Mouse (Mus musculus) adrenal gland, adult (tissue): Measurements from ENCODE around the gene Gla.
A peak's percentile ranks its signal among the peaks of the same experiment; 100 is the strongest.

Source experiments
- DNase-seq, 2 experiments: peaks; one replicate each; pipeline ENCODE4 v3.0.0; 2022 to 2023; ENCODE audit warnings: low spot score in 1 of 2; ENCODE audit not compliant: inconsistent age in 2 of 2

Gene Gla

GRCm38 (mm10) chrX:134588997-134589396, 11.9 kb downstream of the Gla start:
- no peak for DNase-seq

- no peak for DNase-seq
Observed at GRCm38 (mm10) chrX:134588261-134588660, 12.7 kb downstream of the Gla start.

- DNase-seq: peak in 1 of 2 experiments; percentile 31
Observed at GRCm38 (mm10) chrX:134586447-134586846, 14.5 kb downstream of the Gla start.

DNA sequence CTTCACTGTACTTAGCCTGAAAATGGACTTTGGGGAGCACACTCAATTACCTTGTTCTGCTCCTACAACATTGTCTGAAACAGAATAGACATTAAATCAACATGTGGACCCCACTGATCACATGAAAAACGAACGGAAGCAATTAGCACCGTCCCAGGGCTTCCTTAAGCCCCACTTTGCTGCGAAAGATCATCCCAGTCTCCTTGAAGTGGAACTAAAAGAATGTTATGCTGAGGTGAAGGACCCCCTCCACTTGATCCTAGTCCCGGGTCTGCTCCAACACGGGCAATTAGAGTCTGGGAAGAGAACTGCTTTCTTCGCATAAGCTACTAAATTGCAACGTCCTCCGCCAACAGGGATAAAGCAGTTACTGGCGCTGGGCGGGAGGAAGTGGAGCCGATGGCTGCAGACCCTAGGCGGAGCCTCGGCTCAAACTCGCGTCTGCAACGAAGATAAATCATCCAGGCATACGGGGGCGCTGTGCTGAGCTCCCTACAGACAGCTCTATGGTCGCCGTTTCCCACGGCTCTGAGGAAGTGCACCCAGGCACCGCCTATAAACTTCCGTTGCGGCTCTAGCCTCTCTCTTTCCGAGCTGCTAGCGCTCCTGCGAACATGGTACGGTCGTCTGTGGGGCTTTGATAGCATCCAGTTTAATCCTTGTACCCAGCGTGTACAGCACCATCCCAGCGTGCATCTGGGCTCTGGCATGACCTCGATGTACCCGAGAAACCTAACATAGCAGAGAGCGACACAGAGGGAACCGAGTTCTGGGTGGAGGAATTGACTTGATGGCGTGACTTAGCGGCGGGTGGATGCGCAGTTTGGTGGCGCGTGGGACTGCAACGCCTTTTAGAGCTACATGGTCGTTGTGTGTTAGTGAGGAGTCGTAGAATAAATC, 15.6 kb downstream of the Gla start, which contains the start of gene Rpl36a:
Gene Rpl36a (plus strand): TSS at position 552 of the 900 bp plus-strand sequence.
- DNase-seq: peak; percentile 90 to 96

- no peak for DNase-seq
Observed at GRCm38 (mm10) chrX:134582888-134583669, 17.8 kb downstream of the Gla start, which contains the start of gene Btk. Btk (minus strand) TSS chrX:134583570.

DNA sequence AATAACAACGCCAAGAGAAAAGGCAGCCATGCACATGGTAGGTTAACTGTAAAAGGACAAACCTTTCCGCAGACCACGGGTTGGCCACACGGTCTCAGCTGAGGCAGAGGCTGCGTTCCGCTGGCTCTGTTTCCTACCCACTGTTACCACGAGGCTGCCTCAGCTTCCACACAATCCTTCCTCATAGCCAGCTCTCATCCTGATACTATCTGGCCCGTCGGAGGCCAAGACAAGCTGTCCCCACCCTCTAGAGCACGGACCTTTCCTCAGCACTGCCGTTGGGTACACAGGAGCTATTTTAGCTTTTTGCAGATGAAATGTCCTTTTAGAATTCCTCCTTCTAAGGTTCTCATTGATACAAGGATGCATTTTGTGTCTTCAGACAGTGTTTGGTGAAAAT, 18.7 kb downstream of the Gla start:
- no peak for DNase-seq

DNA sequence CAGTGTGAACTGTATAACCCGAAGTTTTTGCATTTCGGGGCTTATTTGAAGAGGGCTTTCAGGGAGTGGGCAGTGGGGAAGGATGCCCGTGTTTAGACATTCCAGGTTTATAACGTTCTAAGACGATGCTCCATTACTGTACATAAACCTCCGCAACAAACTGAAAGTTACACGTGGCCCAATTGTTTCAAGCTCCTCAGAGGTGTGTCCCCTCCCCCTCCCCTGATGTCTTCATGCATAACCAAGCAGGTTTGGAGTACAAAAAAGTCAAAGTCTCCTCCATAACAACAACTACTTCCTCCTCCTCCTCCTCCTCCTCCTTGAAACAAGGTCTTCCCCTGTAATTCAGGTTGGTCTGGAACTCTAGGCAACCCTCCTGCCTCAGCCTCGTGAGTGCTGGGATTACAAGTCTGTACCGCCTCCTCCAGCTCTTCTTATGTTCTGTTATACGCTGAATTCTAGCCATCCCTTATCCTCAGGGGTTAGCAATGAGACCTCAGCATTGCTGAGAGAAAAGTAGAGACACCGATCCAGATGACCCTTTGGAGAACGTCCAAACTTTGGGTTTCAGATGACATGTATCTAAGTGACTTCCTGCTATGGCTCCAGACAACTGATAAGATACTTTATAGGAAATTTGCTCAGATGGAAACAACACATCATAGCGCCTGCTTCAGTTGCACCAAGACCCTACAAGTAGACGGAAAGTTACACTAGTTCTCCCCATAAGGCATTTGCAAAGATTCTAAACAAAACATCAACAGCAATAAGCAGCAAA, 20.2 kb downstream of the Gla start:
- no peak for DNase-seq

DNA sequence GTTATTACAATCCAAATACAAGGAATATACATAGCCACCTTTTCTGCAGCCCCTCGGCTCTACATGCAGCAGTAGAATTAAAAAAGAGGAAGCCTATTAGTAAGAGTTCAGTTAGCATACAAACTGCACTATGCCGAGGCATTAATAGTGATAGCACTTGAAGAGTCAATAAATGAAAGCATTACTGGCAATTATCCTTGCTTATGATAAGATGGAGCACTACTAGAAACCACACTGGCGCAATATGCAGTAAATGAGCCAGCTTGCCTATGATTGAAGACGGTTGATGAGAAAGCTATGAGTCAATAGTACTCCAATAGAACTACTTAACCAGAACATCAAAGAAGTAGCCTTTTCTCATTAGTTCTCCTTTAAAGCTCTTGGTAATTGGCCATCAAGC, 23.0 kb downstream of the Gla start:
- DNase-seq: no peak

DNA sequence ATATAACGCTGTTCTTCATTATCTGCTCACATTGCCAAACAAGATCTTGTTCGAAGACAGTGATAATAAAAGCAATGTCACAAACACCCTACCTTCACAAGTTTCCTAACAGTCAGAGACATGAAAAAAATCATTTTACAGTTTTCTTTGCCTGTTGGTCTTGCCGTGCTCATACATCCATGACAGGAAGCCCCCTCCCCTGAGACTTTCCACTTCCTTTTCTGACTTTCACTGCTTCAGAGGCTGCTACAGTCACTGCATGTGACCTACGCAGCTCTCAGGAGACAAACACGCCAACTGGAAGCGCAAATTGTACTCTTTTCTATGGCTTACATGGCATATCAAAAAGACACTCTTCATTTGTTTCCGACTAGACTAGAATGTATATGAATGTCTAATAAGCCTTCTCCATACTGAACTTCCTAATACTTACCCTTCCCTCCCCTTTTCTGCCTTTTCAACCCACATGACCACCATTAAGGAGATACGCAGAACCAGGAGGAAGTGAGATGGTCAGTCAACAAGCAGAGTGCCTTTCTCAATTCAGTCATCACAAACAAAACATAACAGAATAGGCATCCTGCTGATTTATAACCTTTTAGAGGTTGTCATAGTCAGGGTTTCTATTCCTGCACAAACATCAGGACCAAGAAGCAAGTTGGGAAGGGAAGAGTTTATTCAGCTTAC, 34.2 kb downstream of the Gla start:
- no peak for DNase-seq

DNA sequence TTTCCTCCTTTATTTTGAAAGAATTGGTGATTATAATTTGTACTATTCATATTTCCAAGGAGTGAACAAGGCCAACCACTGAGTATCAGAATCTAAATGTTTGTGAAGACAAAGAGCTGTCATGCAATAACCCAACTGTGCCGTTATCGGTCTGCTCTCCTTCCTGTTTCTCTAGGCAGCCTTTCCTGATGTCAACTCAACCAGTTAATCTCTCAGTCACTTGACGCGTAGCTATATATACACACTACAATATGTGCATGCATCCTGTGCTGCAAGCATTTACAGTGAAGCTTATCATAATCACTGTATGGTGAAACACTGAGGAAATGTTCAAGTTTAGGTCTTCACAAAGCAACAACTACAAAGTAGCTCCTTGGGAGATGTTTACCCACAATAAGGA, 36.6 kb downstream of the Gla start:
- DNase-seq: no peak

DNA sequence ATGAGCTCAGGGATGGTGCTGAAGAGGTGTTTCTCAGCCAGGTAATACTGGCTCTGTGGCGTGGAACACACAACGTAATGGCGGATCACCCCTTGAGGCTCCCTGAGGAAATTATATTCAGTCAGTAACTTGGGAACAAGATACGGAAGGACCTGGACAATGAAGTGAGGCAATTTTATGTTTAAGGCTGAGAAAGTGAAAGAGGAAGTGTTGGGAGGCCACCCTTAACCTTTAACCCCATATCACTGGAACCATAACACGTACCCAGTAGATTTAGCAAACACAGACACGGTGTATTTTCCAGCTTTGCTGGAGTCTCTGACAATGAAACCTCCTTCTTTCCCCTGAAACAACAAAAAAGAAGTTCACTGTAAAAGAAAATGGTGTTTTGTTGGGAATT, 46.5 kb downstream of the Gla start:
- no peak for DNase-seq

- DNase-seq: no peak
Observed at GRCm38 (mm10) chrX:134553326-134553725, 47.6 kb downstream of the Gla start.

- peak in 1 of 2 experiments; percentile 74 for DNase-seq
Observed at GRCm38 (mm10) chrX:134550903-134551302, 50.0 kb downstream of the Gla start.

DNA sequence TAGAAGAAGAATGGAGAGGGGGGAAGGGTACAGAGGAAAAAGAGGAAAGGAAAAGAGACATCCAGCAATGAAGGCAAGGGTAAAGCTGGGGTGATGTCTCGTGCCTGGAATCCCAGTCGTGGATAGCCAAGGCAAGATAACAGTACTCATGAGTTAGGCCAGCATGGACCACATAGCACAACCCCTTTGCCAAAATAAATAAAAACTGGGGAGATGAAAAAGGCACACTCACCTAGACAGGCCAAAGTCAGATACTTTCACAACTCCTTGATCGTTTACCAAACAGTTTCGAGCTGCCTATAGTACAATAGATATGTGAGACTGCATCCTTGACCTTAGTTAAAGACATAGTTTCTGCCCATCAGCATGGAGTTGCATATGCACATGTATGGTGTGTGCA, 53.6 kb downstream of the Gla start:
- no peak for DNase-seq

- DNase-seq: no peak
Observed at GRCm38 (mm10) chrX:134541955-134542308, 59.0 kb downstream of the Gla start.

DNA sequence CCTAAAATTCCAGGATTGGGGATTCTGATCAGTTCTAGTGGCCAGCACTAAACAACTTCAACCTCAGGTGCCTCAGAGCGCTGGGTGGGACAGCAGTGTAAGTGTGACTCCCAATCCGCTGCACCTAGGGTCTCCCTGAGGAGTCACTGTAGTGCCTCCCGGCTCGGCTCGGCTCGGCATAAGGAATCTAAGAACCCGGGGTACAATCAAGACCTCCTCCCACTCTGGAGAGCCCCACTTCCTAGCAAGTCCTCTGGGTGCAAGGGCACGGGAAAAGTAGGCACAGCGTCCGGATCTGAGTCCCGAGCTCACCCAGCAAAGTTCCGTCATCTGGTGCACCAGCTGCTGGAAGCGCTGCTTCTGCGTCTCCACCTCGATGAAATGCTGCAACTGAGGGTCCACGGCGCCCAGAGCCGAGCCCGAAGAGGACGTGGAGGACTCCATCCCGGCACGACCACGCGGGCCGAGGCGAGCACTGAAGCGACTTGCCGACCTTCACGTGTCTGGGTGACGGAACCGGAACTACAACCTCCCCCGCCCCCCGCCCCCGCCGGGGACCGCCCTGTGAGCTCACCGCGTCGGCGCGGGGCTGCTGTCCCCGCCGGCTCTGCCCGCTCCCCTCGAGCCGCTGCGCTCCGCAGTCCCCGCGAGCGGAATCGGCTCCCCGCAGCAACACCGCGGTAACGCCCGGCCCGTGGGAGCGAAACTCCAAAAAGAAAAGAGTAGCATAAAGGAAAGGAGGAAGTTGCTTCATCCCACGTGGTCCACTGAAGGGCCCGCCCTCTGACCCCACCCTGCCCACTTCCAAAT, 59.6 kb downstream of the Gla start, which contains the start of gene Timm8a1:
Gene Timm8a1 (minus strand): TSS at position 721 of the 810 bp plus-strand sequence.
- peak; percentile 64 to 88 for DNase-seq

- peak; percentile 26 to 70 for DNase-seq
Observed at GRCm38 (mm10) chrX:134540414-134541135, 60.4 kb downstream of the Gla start.

GRCm38 (mm10) chrX:134539795-134540194, 61.1 kb downstream of the Gla start:
- DNase-seq: peak; percentile 5 to 27
